Comparison of ENCODE assay signal across 20 mouse cellular contexts in the genomic region with DNA sequence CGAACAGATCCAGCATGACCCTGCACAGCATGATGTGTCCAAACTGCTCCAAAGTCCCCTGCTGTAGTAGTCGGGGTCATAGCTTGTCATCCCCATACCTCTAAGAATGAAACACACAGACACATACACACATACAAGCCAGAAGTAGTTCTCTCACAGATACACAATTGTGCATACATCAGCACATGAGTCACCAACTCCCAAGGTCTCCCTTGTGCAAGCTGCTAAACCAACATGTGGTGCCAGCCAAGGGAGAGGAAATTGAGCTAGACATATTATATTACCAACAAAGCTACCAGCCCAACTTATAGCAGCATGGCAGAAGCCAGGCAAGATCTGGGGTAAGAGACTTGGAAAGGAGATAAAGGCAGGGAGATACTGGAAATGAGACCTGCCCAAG.
DNase-seq lines count a peak whose midpoint lies in the region; TF ChIP-seq lines count a peak whose summit lies in the region.
"Had no signal": no experiment of that assay in that cellular context is flagged by ENCODE, and none has a peak within 500 bp of the region (broad histone marks: within the 10 kb centered on the region; RNA-seq: fewer than 3 reads in every experiment).

No protein-coding gene starts in this region.

- no peak for TF ChIP-seq CTCF in C2C12 (IDR thresholded peaks at IDR 0.05; ENCODE audit: control insufficient read depth, insufficient read depth, insufficient read length)

- TF ChIP-seq POLR2A in myocyte (IDR thresholded peaks at IDR 0.05; ENCODE audit: insufficient read length, low read depth), result no peak

- H3K4me3 ChIP-seq in C2C12 (ENCODE audit: insufficient read depth, poor library complexity, severe bottlenecking) (no peak overlapping the region), myocyte (no peak overlapping the region)
- H3K4me3 ChIP-seq: embryonic facial prominence, embryonic 10.5 days; forebrain, embryonic 10.5 days; gastrocnemius, adult 2 months; heart, embryonic 15.5 days; intestine, embryonic 15.5 days had no signal

- no peaks in the 10 kb centered on the region for H3K27me3 ChIP-seq in C2C12 (ENCODE audit: control insufficient read depth, insufficient read depth, insufficient read length)
- H3K27me3 ChIP-seq in myocyte (ENCODE audit: control insufficient read depth, insufficient read depth, insufficient read length), result no peaks in the 10 kb centered on the region
- H3K27me3 ChIP-seq: heart, embryonic 15.5 days; intestine, embryonic 15.5 days; Patski had no signal

- H3ac ChIP-seq in C2C12 (ENCODE audit: control insufficient read depth, insufficient read length, low read depth) (no peak overlapping the region), myocyte (ENCODE audit: control insufficient read depth, insufficient read length) (no peak overlapping the region)

- intact Hi-C loops in gastrocnemius, postnatal 36 days (cut with DNase I), result no loop called here

- H3K79me3 ChIP-seq in C2C12 (ENCODE audit: low read depth), result no peaks in the 10 kb centered on the region

- no peaks in the 10 kb centered on the region for H3K36me3 ChIP-seq in C2C12 (ENCODE audit: control insufficient read depth, insufficient read depth)
- H3K36me3 ChIP-seq in myocyte (ENCODE audit: control insufficient read depth, insufficient read depth), result no peaks in the 10 kb centered on the region
- H3K36me3 ChIP-seq: embryonic facial prominence, embryonic 10.5 days; forebrain, embryonic 10.5 days; heart, embryonic 15.5 days; intestine, embryonic 15.5 days had no signal

- H3K79me2 ChIP-seq in C2C12 (ENCODE audit: control insufficient read depth, insufficient read depth) (no peaks in the 10 kb centered on the region), myocyte (ENCODE audit: control insufficient read depth, insufficient read depth) (no peaks in the 10 kb centered on the region)

- peak; percentile 61 for DNase-seq in 3T3-L1 (ENCODE audit: low read depth, low spot score)
- DNase-seq in adrenal gland, postnatal 14 days, result peak; percentile 30
- DNase-seq in kidney, postnatal 14 days, result no peak
- DNase-seq in gastrocnemius, postnatal 36 days, result no peak
- DNase-seq: B cell, adult 2 months; cerebellum, adult 18-20 months; cerebellum, adult 9-11 months; gastrocnemius, adult 2 months; gastrocnemius, postnatal 25 days; heart, postnatal 14 days; kidney, adult 18-20 months had no signal

- no peak overlapping the region for H3K4me2 ChIP-seq in myocyte (ENCODE audit: low read depth)
- H3K4me2 ChIP-seq: heart, embryonic 11.5 days; heart, embryonic 15.5 days; hindbrain, embryonic 14.5 days; intestine, embryonic 15.5 days had no signal

TF ChIP-seq in C2C12, 6 proteins besides CTCF, POLR2A, EP300 and RAD21:
- TF ChIP-seq MAX (IDR thresholded peaks at IDR 0.05) (no peak), CEBPB (IDR thresholded peaks at IDR 0.05; ENCODE audit: low read depth) (peak; percentile 10)

TF ChIP-seq in myocyte, 11 proteins besides CTCF, POLR2A, EP300 and RAD21:
- peak; percentile 49; the same call in 1 of the 2 replicates for TF ChIP-seq CEBPB (IDR thresholded peaks at IDR 0.05; ENCODE audit: insufficient read depth, poor library complexity, severe bottlenecking)
- TF ChIP-seq E2F4 (IDR thresholded peaks at IDR 0.05; ENCODE audit: insufficient read depth), result no peak

Comparison
In these comparisons a context has a peak if more than half of its experiments do, and no peak if none do; other contexts are left out.
1. DNase-seq: peak in 3T3-L1 (single experiment) and adrenal gland, postnatal 14 days (single experiment); none in kidney, postnatal 14 days (single experiment) and gastrocnemius, postnatal 36 days (0 of 2).